Comparison of ENCODE assay signal across 8 mouse cellular contexts in the genomic region with DNA sequence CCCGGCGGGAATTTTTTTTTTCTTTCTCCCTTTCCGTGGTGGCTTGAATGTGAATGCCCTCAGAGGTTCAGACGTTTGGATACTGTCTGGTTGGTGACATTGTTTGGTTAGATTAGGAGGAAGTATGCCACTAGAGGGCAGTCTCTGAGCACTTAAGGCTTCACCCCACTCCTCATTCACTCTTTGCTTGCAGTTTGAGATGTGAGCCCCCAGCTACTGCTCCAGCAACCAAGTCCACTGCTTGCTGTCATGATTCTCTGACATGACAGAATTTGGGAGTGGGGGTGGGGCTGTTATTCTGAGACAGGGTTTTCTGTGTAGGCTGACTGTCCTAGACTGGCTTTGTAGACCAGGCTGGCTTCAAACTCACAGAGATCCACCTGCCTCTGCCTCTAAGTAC. TPM values are rescaled to one million over a fixed set of nuclear protein-coding genes. Genes with fewer than 3 reads are reported as not detected.
DNase-seq lines count a peak whose midpoint lies in the region; ATAC-seq and TF ChIP-seq lines count a peak whose summit lies in the region.

No protein-coding gene starts in this region.

- DNase-seq in hindbrain, postnatal 0 days (ENCODE audit: low spot score), result peak; percentile 77
- DNase-seq in 416B (ENCODE audit: low read depth), result peak; percentile 78
- peak; percentile 27 for DNase-seq in embryo, embryonic 11.5 days (ENCODE audit: low read depth, low spot score)
- no peak for DNase-seq in spleen, postnatal 36 days (ENCODE audit: low spot score in 2 of 2)

- H3K9me3 ChIP-seq in hindbrain, postnatal 0 days (ENCODE audit: low read length), result no peaks in the 10 kb centered on the region
- no peaks in the 10 kb centered on the region for H3K9me3 ChIP-seq in hindbrain, embryonic 12.5 days (replicated peaks)
- no peaks in the 10 kb centered on the region for H3K9me3 ChIP-seq in ES-Bruce4 (replicated peaks; ENCODE audit: control insufficient read depth, insufficient read depth, low read length, poor library complexity, severe bottlenecking)
- no peaks in the 10 kb centered on the region for H3K9me3 ChIP-seq in forebrain, embryonic 16.5 days (ENCODE audit: control insufficient read depth, low read length)

- H3K9ac ChIP-seq in hindbrain, postnatal 0 days (replicated peaks; ENCODE audit: low read length), result no peak overlapping the region
- H3K9ac ChIP-seq in hindbrain, embryonic 12.5 days, result no peak overlapping the region
- no peak overlapping the region for H3K9ac ChIP-seq in ES-Bruce4 (ENCODE audit: low read depth, poor library complexity, severe bottlenecking)
- H3K9ac ChIP-seq in forebrain, embryonic 16.5 days (replicated peaks; ENCODE audit: low read depth, low read length), result no peak overlapping the region

- no peak overlapping the region for H3K27ac ChIP-seq in hindbrain, postnatal 0 days
- no peak overlapping the region for H3K27ac ChIP-seq in hindbrain, embryonic 12.5 days
- no peak overlapping the region for H3K27ac ChIP-seq in ES-Bruce4 (ENCODE audit: insufficient read depth, low read length)
- no peak overlapping the region for H3K27ac ChIP-seq in forebrain, embryonic 16.5 days (ENCODE audit: low read length)

- no peak for TF ChIP-seq EP300 in ES-Bruce4 (IDR thresholded peaks at IDR 0.05; ENCODE audit: insufficient read depth, low read depth, low read length)

- whole genome bisulfite sequencing in hindbrain, postnatal 0 days, result 12% methylated on average over 4 of the region's 4 CpGs
- WGBS in hindbrain, embryonic 12.5 days, result 13% methylated on average over 4 of the region's 4 CpGs
- 4% methylated on average over 4 of the region's 4 CpGs for WGBS in forebrain, embryonic 16.5 days

- H3K36me3 ChIP-seq in hindbrain, postnatal 0 days (ENCODE audit: insufficient read depth, low read length), result no peaks in the 10 kb centered on the region
- 0 out of 2 replicates have a peak, but pooled peaks cover 3% of the 10 kb centered on the region for H3K36me3 ChIP-seq in hindbrain, embryonic 12.5 days
- H3K36me3 ChIP-seq in ES-Bruce4 (ENCODE audit: control insufficient read depth, insufficient read depth, low read length, poor library complexity, severe bottlenecking), result no peaks in the 10 kb centered on the region
- H3K36me3 ChIP-seq in forebrain, embryonic 16.5 days (ENCODE audit: control insufficient read depth, insufficient read depth), result peaks cover 7% of the 10 kb centered on the region

- H3K4me3 ChIP-seq in hindbrain, postnatal 0 days (ENCODE audit: low read length), result no peak overlapping the region
- H3K4me3 ChIP-seq in hindbrain, embryonic 12.5 days, result no peak overlapping the region
- no peak overlapping the region for H3K4me3 ChIP-seq in ES-Bruce4 (ENCODE audit: low read depth, low read length)
- H3K4me3 ChIP-seq in forebrain, embryonic 16.5 days (replicated peaks; ENCODE audit: low read length), result no peak overlapping the region

- peak; percentile 65 for ATAC-seq in hindbrain, postnatal 0 days
- ATAC-seq in hindbrain, embryonic 12.5 days (ENCODE audit: low FRiP score), result no peak
- peak; percentile 91 for ATAC-seq in megakaryocyte progenitor cell, adult 5-6 weeks (replicated peaks; ENCODE audit: poor library complexity)
- ATAC-seq in forebrain, embryonic 16.5 days, result no peak

- H3K4me1 ChIP-seq in hindbrain, postnatal 0 days (ENCODE audit: insufficient read depth, low read length), result no peaks in the 10 kb centered on the region
- no peaks in the 10 kb centered on the region for H3K4me1 ChIP-seq in hindbrain, embryonic 12.5 days
- H3K4me1 ChIP-seq in ES-Bruce4 (ENCODE audit: control insufficient read depth, insufficient read depth, low read length), result no peaks in the 10 kb centered on the region
- no peaks in the 10 kb centered on the region for H3K4me1 ChIP-seq in forebrain, embryonic 16.5 days (replicated peaks; ENCODE audit: control insufficient read depth, insufficient read depth, low read length)

- no peak for TF ChIP-seq POLR2A in ES-Bruce4 (IDR thresholded peaks at IDR 0.05; ENCODE audit: insufficient read depth, low read length)

- no peak overlapping the region for H3K4me2 ChIP-seq in hindbrain, postnatal 0 days (ENCODE audit: low read depth, low read length)
- H3K4me2 ChIP-seq in hindbrain, embryonic 12.5 days (replicated peaks), result no peak overlapping the region
- no peak overlapping the region for H3K4me2 ChIP-seq in forebrain, embryonic 16.5 days (ENCODE audit: low read length)

- TF ChIP-seq CTCF in hindbrain, postnatal 0 days (IDR thresholded peaks at IDR 0.05; ENCODE audit: low read depth), result peak; percentile 76
- peak; percentile 43 for TF ChIP-seq CTCF in ES-Bruce4 (IDR thresholded peaks at IDR 0.05; ENCODE audit: low read depth, low read length)

- H3K27me3 ChIP-seq in hindbrain, postnatal 0 days (ENCODE audit: insufficient read depth, low read length), result no peaks in the 10 kb centered on the region
- H3K27me3 ChIP-seq in hindbrain, embryonic 12.5 days, result no peaks in the 10 kb centered on the region
- H3K27me3 ChIP-seq in ES-Bruce4 (ENCODE audit: control insufficient read depth, insufficient read depth, low read length, poor library complexity, severe bottlenecking), result no peaks in the 10 kb centered on the region
- H3K27me3 ChIP-seq in forebrain, embryonic 16.5 days (replicated peaks; ENCODE audit: control insufficient read depth, insufficient read depth, low read length), result 0 out of 2 replicates have a peak, but pooled peaks cover 3% of the 10 kb centered on the region

RNA-seq across cellular contexts. Expression of a gene that starts 12.9 kb away (rescaled TPM):
- 62.9 and 70.9 TPM in 2 replicates for total RNA-seq in hindbrain, postnatal 0 days (2014; rRNA removed)
- 10.3 and 11.0 TPM in 2 replicates for polyA plus RNA-seq in hindbrain, postnatal 0 days (2015; fragmentation: Nextera tagmentation; extraction: Ambion mirVana)
- 26.7 and 27.7 TPM in 2 replicates for polyA plus RNA-seq in hindbrain, embryonic 12.5 days (2016; fragmentation: Nextera tagmentation; extraction: Ambion mirVana)
- 23.1 and 23.3 TPM in 2 replicates for polyA plus RNA-seq in ES-Bruce4 (2011; ENCODE audit: insufficient read depth, insufficient read length, low read depth, missing spikeins)
- 32.9 and 34.2 TPM in 2 replicates for total RNA-seq in megakaryocyte progenitor cell, adult 5-6 weeks (2015)
- 30.4 and 38.6 TPM in 2 replicates for total RNA-seq in megakaryocyte progenitor cell, adult 5-6 weeks (2017)
- polyA plus RNA-seq in forebrain, embryonic 16.5 days (2015; fragmentation: Nextera tagmentation; extraction: Ambion mirVana), result 10.0 and 11.2 TPM in 2 replicates

RNA-seq across cellular contexts. Expression of a gene that starts 17.0 kb away (rescaled TPM):
- total RNA-seq in hindbrain, postnatal 0 days (2014; rRNA removed), result 30.0 and 46.2 TPM in 2 replicates
- polyA plus RNA-seq in hindbrain, postnatal 0 days (2015; fragmentation: Nextera tagmentation; extraction: Ambion mirVana), result 22.6 and 22.8 TPM in 2 replicates
- polyA plus RNA-seq in hindbrain, embryonic 12.5 days (2016; fragmentation: Nextera tagmentation; extraction: Ambion mirVana), result 41.7 and 46.3 TPM in 2 replicates
- polyA plus RNA-seq in ES-Bruce4 (2011; ENCODE audit: insufficient read depth, insufficient read length, low read depth, missing spikeins), result 21.7 and 26.3 TPM in 2 replicates
- total RNA-seq in megakaryocyte progenitor cell, adult 5-6 weeks (2015), result 4.8 and 5.6 TPM in 2 replicates
- total RNA-seq in megakaryocyte progenitor cell, adult 5-6 weeks (2017), result 10.5 and 12.2 TPM in 2 replicates
- polyA plus RNA-seq in forebrain, embryonic 16.5 days (2015; fragmentation: Nextera tagmentation; extraction: Ambion mirVana), result 16.3 and 18.1 TPM in 2 replicates

RNA-seq across cellular contexts. Expression of a gene that starts 32.0 kb away (rescaled TPM):
- 1.3 TPM in 1 of 2 replicates, not detected in the other for total RNA-seq in hindbrain, postnatal 0 days (2014; rRNA removed)
- 0.19 and 0.72 TPM in 2 replicates for polyA plus RNA-seq in hindbrain, postnatal 0 days (2015; fragmentation: Nextera tagmentation; extraction: Ambion mirVana)
- polyA plus RNA-seq in hindbrain, embryonic 12.5 days (2016; fragmentation: Nextera tagmentation; extraction: Ambion mirVana), result 0.57 TPM in 1 of 2 replicates, not detected in the other
- 0.87 and 2.1 TPM in 2 replicates for polyA plus RNA-seq in ES-Bruce4 (2011; ENCODE audit: insufficient read depth, insufficient read length, low read depth, missing spikeins)
- not detected in 2 replicates for total RNA-seq in megakaryocyte progenitor cell, adult 5-6 weeks (2015)
- not detected in 2 replicates for total RNA-seq in megakaryocyte progenitor cell, adult 5-6 weeks (2017)
- not detected in 2 replicates for polyA plus RNA-seq in forebrain, embryonic 16.5 days (2015; fragmentation: Nextera tagmentation; extraction: Ambion mirVana)

RNA-seq across cellular contexts. Expression of a gene that starts 46.9 kb away (rescaled TPM):
- 0.58 and 1.8 TPM in 2 replicates for total RNA-seq in hindbrain, postnatal 0 days (2014; rRNA removed)
- polyA plus RNA-seq in hindbrain, postnatal 0 days (2015; fragmentation: Nextera tagmentation; extraction: Ambion mirVana), result 2.0 and 2.6 TPM in 2 replicates
- polyA plus RNA-seq in hindbrain, embryonic 12.5 days (2016; fragmentation: Nextera tagmentation; extraction: Ambion mirVana), result 1.6 and 1.9 TPM in 2 replicates
- not detected in 2 replicates for polyA plus RNA-seq in ES-Bruce4 (2011; ENCODE audit: insufficient read depth, insufficient read length, low read depth, missing spikeins)
- total RNA-seq in megakaryocyte progenitor cell, adult 5-6 weeks (2015), result not detected in 2 replicates
- total RNA-seq in megakaryocyte progenitor cell, adult 5-6 weeks (2017), result not detected in 2 replicates
- polyA plus RNA-seq in forebrain, embryonic 16.5 days (2015; fragmentation: Nextera tagmentation; extraction: Ambion mirVana), result 0.83 TPM in 1 of 2 replicates, not detected in the other

RNA-seq across cellular contexts. Expression of a gene that starts 49.1 kb away (rescaled TPM):
- 86.1 and 88.6 TPM in 2 replicates for total RNA-seq in hindbrain, postnatal 0 days (2014; rRNA removed)
- polyA plus RNA-seq in hindbrain, postnatal 0 days (2015; fragmentation: Nextera tagmentation; extraction: Ambion mirVana), result 84.9 and 86.8 TPM in 2 replicates
- 69.7 and 73.1 TPM in 2 replicates for polyA plus RNA-seq in hindbrain, embryonic 12.5 days (2016; fragmentation: Nextera tagmentation; extraction: Ambion mirVana)
- polyA plus RNA-seq in ES-Bruce4 (2011; ENCODE audit: insufficient read depth, insufficient read length, low read depth, missing spikeins), result 14.6 and 16.7 TPM in 2 replicates
- 24.3 and 25.0 TPM in 2 replicates for total RNA-seq in megakaryocyte progenitor cell, adult 5-6 weeks (2015)
- total RNA-seq in megakaryocyte progenitor cell, adult 5-6 weeks (2017), result 29.1 and 33.6 TPM in 2 replicates
- 82.4 and 90.7 TPM in 2 replicates for polyA plus RNA-seq in forebrain, embryonic 16.5 days (2015; fragmentation: Nextera tagmentation; extraction: Ambion mirVana)

Comparison
In these comparisons a context has a peak if more than half of its experiments do, and no peak if none do; other contexts are left out.
1. ATAC-seq: peak in hindbrain, postnatal 0 days (single experiment) and megakaryocyte progenitor cell, adult 5-6 weeks (single experiment); none in hindbrain, embryonic 12.5 days (single experiment) and forebrain, embryonic 16.5 days (single experiment).
2. DNase-seq: peak in hindbrain, postnatal 0 days (single experiment), 416B (single experiment) and embryo, embryonic 11.5 days (single experiment); none in spleen, postnatal 36 days (0 of 2).